Mouse (Mus musculus): Measurements from ENCODE around the gene Vegfb.

Gene Vegfb

GRCm38 (mm10) chr19:6941372-6942248 lies 45.8 kb downstream of the Vegfb start, which contains the start of gene Bad:
Gene Bad, plus strand, starts transcription at chr19:6941861.
- peak; percentile 95 for DNase-seq (ENCODE audit: low spot score)

- DNase-seq (ENCODE audit: low spot score) = no peak
These were observed 46.8 kb downstream of the Vegfb start for GRCm38 (mm10) chr19:6940396-6941351.

- DNase-seq (ENCODE audit: low spot score) = no peak
These were observed 48.1 kb downstream of the Vegfb start for GRCm38 (mm10) chr19:6939106-6940002.

- no peak for DNase-seq (ENCODE audit: low spot score)
These were observed 49.6 kb downstream of the Vegfb start for GRCm38 (mm10) chr19:6937541-6938465.

GRCm38 (mm10) chr19:6936299-6936698 lies 51.2 kb downstream of the Vegfb start:
- DNase-seq (ENCODE audit: low spot score) = no peak

GRCm38 (mm10) chr19:6934195-6934977 lies 53.1 kb downstream of the Vegfb start, which contains the start of gene Kcnk4:
Gene Kcnk4, minus strand, starts transcription at chr19:6934515.
- no peak for DNase-seq (ENCODE audit: low spot score)

- DNase-seq (ENCODE audit: low spot score) = no peak
These were observed 53.8 kb downstream of the Vegfb start for GRCm38 (mm10) chr19:6933436-6934194.

GRCm38 (mm10) chr19:6933102-6933435 lies 54.4 kb downstream of the Vegfb start:
- no peak for DNase-seq (ENCODE audit: low spot score)
